Mouse (Mus musculus) hindbrain, embryonic 11.5 days (tissue): ENCODE measurements at regions not wholly inside any gene's neighbourhood (a gene's known extent, or its start where the extent isn't known, plus 50 kb on each side); places are given as distances from the start of the nearest gene placed in this dataset.

ENCODE experiments used
- ATAC-seq: fragments of 200-750 bp; cut with Nextera tagmentation; 2 replicates; pipeline ENCODE4 v1.8.0; 2017; ENCODE audit warnings: mild to moderate bottlenecking, moderate TSS enrichment, moderate library complexity; ENCODE audit not compliant: low FRiP score
- DNase-seq: peaks from one replicate; pipeline ENCODE4 v3.0.0-alpha.2; 2015; ENCODE audit warnings: low spot score
- H3K27ac ChIP-seq: fragments of 300-500 bp; sonication (generic); 2 replicates; pipeline ENCODE4 v1.5.1; 2014; ENCODE audit warnings: mild to moderate bottlenecking, low read depth, low read length
- H3K27me3 ChIP-seq: fragments of 300-500 bp; sonication (generic); 2 replicates; pipeline ENCODE4 v1.6.1; 2014; ENCODE audit warnings: mild to moderate bottlenecking, low read length, moderate library complexity, mixed read lengths; ENCODE audit not compliant: control insufficient read depth, insufficient read depth
- H3K36me3 ChIP-seq: fragments of 300-500 bp; sonication (generic); 2 replicates; pipeline ENCODE4 v1.6.1; 2014; ENCODE audit warnings: mild to moderate bottlenecking, low read length, moderate library complexity, mixed read lengths; ENCODE audit not compliant: control insufficient read depth, insufficient read depth
- H3K4me1 ChIP-seq: fragments of 300-500 bp; sonication (generic); replicated peaks from 2 replicates; pipeline ENCODE4 v1.6.1; 2014; ENCODE audit warnings: low read length, mixed read lengths; ENCODE audit not compliant: control insufficient read depth, insufficient read depth
- H3K4me2 ChIP-seq: fragments of 300-500 bp; sonication (generic); replicated peaks from 2 replicates; pipeline ENCODE4 v1.6.1; 2014; ENCODE audit warnings: mild to moderate bottlenecking, low read depth, low read length
- H3K4me3 ChIP-seq: fragments of 300-500 bp; sonication (generic); 2 replicates; pipeline ENCODE4 v1.5.1; 2014; ENCODE audit warnings: low read depth, low read length
- H3K9ac ChIP-seq: fragments of 300-500 bp; sonication (generic); 2 replicates; pipeline ENCODE4 v1.6.1; 2014; ENCODE audit warnings: low read depth, low read length
- H3K9me3 ChIP-seq: fragments of 300-500 bp; sonication (generic); 2 replicates; pipeline ENCODE4 v1.6.1; 2016; ENCODE audit warnings: low read length; ENCODE audit not compliant: control insufficient read depth
- WGBS: fragments of 180-500 bp; shearing (Covaris S2); extraction: QIAGEN DNeasy Blood & Tissue Kit; methylation state at CpG from one replicate; pipeline ENCODE4 v1.1.7; 2014; 5-methylcytosine and 5-hydroxymethylcytosine counted together

DNA sequence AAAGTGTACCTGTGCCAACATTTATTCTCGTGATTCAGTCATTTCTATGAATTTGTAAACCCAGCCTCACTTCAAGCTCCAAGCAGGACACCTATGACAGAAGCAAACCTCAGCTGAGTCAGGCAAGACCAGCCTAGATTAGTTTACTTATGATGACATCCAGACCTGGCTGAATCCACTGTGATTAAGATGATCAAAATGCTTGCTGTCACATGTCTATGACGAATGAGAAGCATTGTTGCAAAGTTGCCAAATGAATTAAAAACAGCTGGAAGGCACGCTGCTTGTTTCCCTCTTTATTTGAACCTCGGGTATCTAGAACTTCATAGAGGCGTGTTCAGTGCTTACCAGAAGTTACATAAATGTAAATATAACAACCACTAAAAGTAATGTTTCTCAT is 95.9 kb upstream of the Itga4 start:
- Histone ChIP-seq H3K4me1 (no peaks in the 10 kb centered on the region), H3K27ac (no peak overlapping the region), H3K9ac (no peak overlapping the region), H3K27me3 (no peaks in the 10 kb centered on the region), H3K9me3 (no peaks in the 10 kb centered on the region), H3K4me2 (no peak overlapping the region), H3K4me3 (no peak overlapping the region), H3K36me3 (no peaks in the 10 kb centered on the region)
- 77% methylated on average over 5 of the region's 5 CpGs for WGBS
- DNase-seq (no peak), ATAC-seq (no peak)

GRCm38 (mm10) chr2:79172967-79173919 is 82.0 kb upstream of the Itga4 start:
- Histone ChIP-seq H3K36me3 (no peaks in the 10 kb centered on the region), H3K9ac (no peak overlapping the region), H3K4me1 (no peaks in the 10 kb centered on the region), H3K4me2 (no peak overlapping the region), H3K4me3 (no peak overlapping the region), H3K9me3 (no peaks in the 10 kb centered on the region), H3K27me3 (no peaks in the 10 kb centered on the region), H3K27ac (no peak overlapping the region)
- no peak for ATAC-seq
- DNase-seq: no peak
- 75% methylated on average over 7 of the region's 7 CpGs for WGBS

DNA sequence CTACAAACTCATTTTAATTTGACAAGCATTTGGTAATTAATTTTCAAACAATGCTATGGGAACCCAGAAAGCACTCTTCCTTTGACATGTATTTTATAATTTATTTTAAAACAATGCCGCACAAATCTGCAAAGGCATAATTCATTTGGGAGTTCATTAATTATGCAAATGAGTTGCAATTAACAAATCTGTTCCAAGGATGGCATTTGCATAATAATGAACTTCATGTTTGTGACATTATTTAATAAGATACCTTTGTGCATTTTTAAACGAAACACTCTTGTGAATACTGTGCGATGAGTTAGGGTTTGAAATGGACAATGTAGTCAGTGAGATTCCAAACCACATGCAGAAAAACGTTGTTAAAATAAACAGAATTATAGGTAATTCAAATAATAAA is 80.9 kb upstream of the Itga4 start:
- no peak overlapping the region for H3K9ac ChIP-seq
- no peaks in the 10 kb centered on the region for H3K9me3 ChIP-seq
- H3K27me3 ChIP-seq: no peaks in the 10 kb centered on the region
- ATAC-seq (no peak), DNase-seq (no peak)
- no peaks in the 10 kb centered on the region for H3K4me1 ChIP-seq
- no peak overlapping the region for H3K4me3 ChIP-seq
- no peak overlapping the region for H3K27ac ChIP-seq
- WGBS: 92% methylated on average over 4 of the region's 4 CpGs
- H3K36me3 ChIP-seq: no peaks in the 10 kb centered on the region
- no peak overlapping the region for H3K4me2 ChIP-seq

GRCm38 (mm10) chr2:79180782-79181181 is 74.4 kb upstream of the Itga4 start:
- Histone ChIP-seq H3K4me2 (no peak overlapping the region), H3K4me1 (no peaks in the 10 kb centered on the region), H3K4me3 (no peak overlapping the region), H3K9me3 (no peaks in the 10 kb centered on the region), H3K27ac (no peak overlapping the region), H3K9ac (no peak overlapping the region), H3K36me3 (no peaks in the 10 kb centered on the region), H3K27me3 (no peaks in the 10 kb centered on the region)
- ATAC-seq: no peak
- 75% methylated on average over 7 of the region's 7 CpGs for WGBS
- no peak for DNase-seq

DNA sequence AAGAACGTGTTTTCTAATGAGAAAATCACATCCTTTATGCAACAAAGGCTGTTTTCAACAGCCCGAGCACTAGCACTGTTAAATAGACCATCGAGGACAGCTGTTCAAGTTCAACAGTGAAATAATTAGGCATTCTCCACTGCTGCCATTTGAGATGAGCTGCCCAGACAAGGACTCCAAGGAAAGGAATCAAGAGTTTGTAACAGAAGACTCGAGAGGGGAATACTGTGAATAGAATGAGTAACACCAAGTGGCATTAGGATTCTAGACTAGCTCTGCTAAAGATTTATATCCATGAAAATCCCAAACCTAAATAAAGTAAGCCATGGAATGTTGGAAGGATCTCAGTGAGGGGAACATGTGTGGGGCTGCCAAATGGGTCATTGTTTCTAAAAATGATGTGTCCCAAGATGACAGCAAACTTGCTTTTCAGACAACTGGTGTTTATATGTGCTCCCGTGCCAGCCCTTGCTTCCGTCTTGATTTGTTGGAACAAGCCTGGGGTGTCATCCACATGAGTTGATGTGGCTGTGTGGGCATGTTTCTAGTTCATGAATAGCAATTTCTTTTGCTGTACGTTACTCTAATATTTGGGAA is 72.1 kb upstream of the Itga4 start:
- 79% methylated on average over 7 of the region's 7 CpGs for WGBS
- H3K4me2 ChIP-seq: no peak overlapping the region
- no peaks in the 10 kb centered on the region for H3K4me1 ChIP-seq
- no peak overlapping the region for H3K9ac ChIP-seq
- no peak overlapping the region for H3K4me3 ChIP-seq
- H3K27ac ChIP-seq: no peak overlapping the region
- no peak for ATAC-seq
- H3K36me3 ChIP-seq: no peaks in the 10 kb centered on the region
- DNase-seq: no peak
- H3K27me3 ChIP-seq: no peaks in the 10 kb centered on the region
- no peaks in the 10 kb centered on the region for H3K9me3 ChIP-seq

- ATAC-seq: no peak
- no peak overlapping the region for H3K4me3 ChIP-seq
- H3K4me2 ChIP-seq: no peak overlapping the region
- 85% methylated on average over 11 of the region's 11 CpGs for WGBS
- H3K9ac ChIP-seq: no peak overlapping the region
- DNase-seq: no peak
- H3K9me3 ChIP-seq: no peaks in the 10 kb centered on the region
- H3K36me3 ChIP-seq: no peaks in the 10 kb centered on the region
- H3K4me1 ChIP-seq: no peaks in the 10 kb centered on the region
- no peak overlapping the region for H3K27ac ChIP-seq
- no peaks in the 10 kb centered on the region for H3K27me3 ChIP-seq
Observed at GRCm38 (mm10) chr2:79185234-79186101, 69.8 kb upstream of the Itga4 start.

GRCm38 (mm10) chr2:79186878-79187277 is 68.3 kb upstream of the Itga4 start:
- Histone ChIP-seq H3K27me3 (no peaks in the 10 kb centered on the region), H3K9me3 (no peaks in the 10 kb centered on the region), H3K27ac (no peak overlapping the region), H3K4me2 (no peak overlapping the region), H3K4me3 (no peak overlapping the region), H3K9ac (no peak overlapping the region), H3K36me3 (no peaks in the 10 kb centered on the region), H3K4me1 (no peaks in the 10 kb centered on the region)
- ATAC-seq (no peak), DNase-seq (no peak)
- WGBS: 90% methylated on average over 7 of the region's 7 CpGs

DNA sequence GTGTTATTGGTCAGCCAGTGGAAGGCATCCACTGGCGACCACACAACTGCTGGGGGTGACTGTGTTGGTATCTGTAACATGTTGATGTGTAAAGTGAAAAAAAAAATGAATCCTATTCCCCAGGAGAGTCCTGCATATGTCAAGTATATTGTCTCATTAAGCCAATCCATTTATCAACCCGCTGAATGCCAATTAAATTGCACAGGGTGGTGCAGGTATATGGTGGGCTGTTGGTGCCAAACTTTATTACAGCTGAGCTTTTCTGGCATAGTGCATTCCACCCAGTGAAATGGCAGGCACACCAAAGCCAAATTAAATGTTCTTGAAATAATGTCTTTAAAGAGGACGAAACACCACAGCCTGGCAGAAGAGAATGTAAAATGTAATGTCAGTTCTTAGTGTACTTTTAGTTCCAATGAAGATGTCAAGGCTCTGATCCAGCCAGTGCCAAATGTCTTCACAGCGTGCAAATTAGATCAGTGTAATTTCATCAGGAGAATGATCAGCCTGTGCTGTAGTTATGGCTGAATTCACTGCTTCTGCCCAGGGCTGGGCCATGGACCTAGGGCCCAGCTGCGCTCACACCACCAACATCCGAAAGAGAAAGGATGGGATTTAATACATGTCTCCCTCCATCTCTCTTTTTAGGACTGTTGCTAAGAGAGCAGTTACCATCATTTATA is 66.6 kb upstream of the Itga4 start:
- Histone ChIP-seq H3K27ac (no peak overlapping the region), H3K4me3 (no peak overlapping the region), H3K9ac (no peak overlapping the region), H3K4me2 (no peak overlapping the region), H3K9me3 (no peaks in the 10 kb centered on the region), H3K36me3 (no peaks in the 10 kb centered on the region), H3K4me1 (no peaks in the 10 kb centered on the region), H3K27me3 (no peaks in the 10 kb centered on the region)
- ATAC-seq (no peak), DNase-seq (no peak)
- 91% methylated on average over 6 of the region's 6 CpGs for WGBS
